Mouse (Mus musculus) erythroblast, embryonic 14.5 days (primary cell): ENCODE measurements around the gene Krcc1.

Experiments
- GATA1 ChIP-seq: IDR thresholded peaks from 2 replicates; pipeline ENCODE4 v1.6.1; 2012; ENCODE audit warnings: low read length, inconsistent platforms, mixed read lengths
- TAL1 ChIP-seq: IDR thresholded peaks from 3 replicates; pipeline ENCODE4 v1.6.1; 2012; ENCODE audit warnings: low read length, inconsistent platforms, mixed read lengths

GRCm38 (mm10) chr6:71333031-71333430 is 61.6 kb downstream of the Krcc1 start:
- TF ChIP-seq GATA1 (no peak), TAL1 (no peak)
